Mouse (Mus musculus) midbrain, embryonic 13.5 days (tissue): ENCODE measurements around the gene Cpne9. TPM values are rescaled to one million over a fixed set of nuclear protein-coding genes. Genes with fewer than 3 reads are reported as not detected.
A peak's percentile ranks its signal among the peaks of the same experiment; 100 is the strongest.

Source experiments
- ATAC-seq: fragments of 200-750 bp; cut with Nextera tagmentation; 2 replicates; pipeline ENCODE4 v1.8.0; 2017; ENCODE audit warnings: mild to moderate bottlenecking, moderate TSS enrichment, moderate library complexity
- H3K27ac ChIP-seq: fragments of 300-500 bp; sonication (generic); 2 replicates; pipeline ENCODE4 v1.5.1; 2015; ENCODE audit warnings: inconsistent platforms, mild to moderate bottlenecking, moderate library complexity
- H3K27me3 ChIP-seq: fragments of 300-500 bp; sonication (generic); 2 replicates; pipeline ENCODE4 v1.6.1; 2015; ENCODE audit warnings: mild to moderate bottlenecking, inconsistent platforms
- H3K36me3 ChIP-seq: fragments of 300-500 bp; sonication (generic); 2 replicates; pipeline ENCODE4 v1.6.1; 2015; ENCODE audit warnings: mild to moderate bottlenecking, inconsistent platforms
- H3K4me1 ChIP-seq: fragments of 300-500 bp; sonication (generic); replicated peaks from 2 replicates; pipeline ENCODE4 v1.6.1; 2015; ENCODE audit warnings: inconsistent platforms
- H3K4me2 ChIP-seq: fragments of 300-500 bp; sonication (generic); replicated peaks from 2 replicates; pipeline ENCODE4 v1.6.1; 2015; ENCODE audit warnings: moderate library complexity, mild to moderate bottlenecking, inconsistent platforms
- H3K4me3 ChIP-seq: fragments of 300-500 bp; sonication (generic); replicated peaks from 2 replicates; pipeline ENCODE4 v1.5.1; 2015; ENCODE audit warnings: mild to moderate bottlenecking, inconsistent platforms
- H3K9ac ChIP-seq: fragments of 300-500 bp; sonication (generic); replicated peaks from 2 replicates; pipeline ENCODE4 v1.6.1; 2015; ENCODE audit warnings: mild to moderate bottlenecking, inconsistent platforms
- H3K9me3 ChIP-seq: fragments of 300-500 bp; sonication (generic); 2 replicates; pipeline ENCODE4 v1.6.1; 2016; ENCODE audit warnings: mild to moderate bottlenecking, inconsistent platforms
- WGBS: fragments of 180-500 bp; shearing (Covaris S2); methylation state at CpG from one replicate; pipeline ENCODE4 v1.1.7; 2015; 5-methylcytosine and 5-hydroxymethylcytosine counted together
- polyA plus RNA-seq: library from polyadenylated mRNA; unstranded; fragments of >200 nt; fragmentation: Nextera tagmentation; extraction: Ambion mirVana; gene quantifications from 2 replicates; pipeline ENCODE4 v1.2.1, GENCODE M21; 2015

Cpne9 gene
- polyA plus RNA-seq, 1 experiment from 2014 or later: 0.58 TPM

- Histone ChIP-seq H3K27me3 (no peaks in the 10 kb centered on the region), H3K9ac (no peak overlapping the region), H3K4me3 (no peak overlapping the region), H3K27ac (no peak overlapping the region), H3K4me2 (no peak overlapping the region), H3K36me3 (peaks cover 98% of the 10 kb centered on the region), H3K9me3 (no peaks in the 10 kb centered on the region), H3K4me1 (no peaks in the 10 kb centered on the region)
- whole genome bisulfite sequencing: 86% methylated on average over 7 of the region's 7 CpGs
- no peak for ATAC-seq
Measured at GRCm38 (mm10) chr6:113266996-113267655, 15.0 kb upstream of the Cpne9 start.

DNA sequence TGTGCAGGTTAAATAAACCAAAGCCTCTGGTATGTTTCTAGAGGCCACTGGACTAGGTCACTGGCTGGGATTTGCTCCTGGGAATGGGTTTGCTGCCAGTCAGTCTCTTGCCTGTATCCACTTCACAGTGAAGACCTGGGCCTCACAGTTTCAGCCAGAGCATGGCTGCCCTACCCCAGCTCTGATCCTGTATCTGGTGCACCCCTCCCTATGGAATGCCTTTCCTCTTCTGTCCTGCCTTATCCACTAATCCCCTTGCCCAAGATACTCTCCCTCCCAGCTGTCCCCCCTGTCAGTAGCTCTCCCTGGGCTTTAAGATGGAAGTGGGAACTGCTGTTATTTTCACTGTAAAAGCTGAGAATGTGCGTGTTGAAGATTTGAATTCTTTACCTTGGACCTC is 14.1 kb upstream of the Cpne9 start:
- H3K36me3 ChIP-seq: peaks cover 97% of the 10 kb centered on the region
- WGBS: 96% methylated on average over 1 of the region's 1 CpGs
- no peak for ATAC-seq

DNA sequence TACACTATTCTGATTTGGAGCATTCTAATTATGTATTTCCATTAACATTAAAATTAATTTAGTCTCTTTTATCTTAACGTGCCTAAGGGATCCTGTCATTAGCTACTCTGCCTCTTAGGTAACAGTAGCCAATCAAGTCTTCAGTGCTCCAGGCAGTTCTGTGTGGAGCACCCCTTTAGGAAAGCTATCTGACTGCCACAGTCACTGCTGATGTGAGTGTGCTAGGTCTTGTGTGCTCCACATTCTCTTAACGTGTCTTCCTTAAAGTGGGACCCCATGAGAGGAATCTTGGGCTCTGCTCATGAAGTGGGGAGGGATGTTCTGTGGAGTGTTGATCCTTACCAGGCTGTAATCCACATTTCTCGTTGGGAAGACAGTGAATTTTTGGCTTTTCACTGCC is 9.7 kb upstream of the Cpne9 start:
- WGBS: 84% methylated on average over 3 of the region's 3 CpGs

More for the DNA sequence above, 14.1 kb upstream of the Cpne9 start:
- no peaks in the 10 kb centered on the region for H3K9me3 ChIP-seq
- H3K4me2 ChIP-seq: no peak overlapping the region
- H3K4me3 ChIP-seq: no peak overlapping the region
- no peaks in the 10 kb centered on the region for H3K27me3 ChIP-seq
- H3K9ac ChIP-seq: no peak overlapping the region
- H3K27ac ChIP-seq: no peak overlapping the region
- no peaks in the 10 kb centered on the region for H3K4me1 ChIP-seq

DNA sequence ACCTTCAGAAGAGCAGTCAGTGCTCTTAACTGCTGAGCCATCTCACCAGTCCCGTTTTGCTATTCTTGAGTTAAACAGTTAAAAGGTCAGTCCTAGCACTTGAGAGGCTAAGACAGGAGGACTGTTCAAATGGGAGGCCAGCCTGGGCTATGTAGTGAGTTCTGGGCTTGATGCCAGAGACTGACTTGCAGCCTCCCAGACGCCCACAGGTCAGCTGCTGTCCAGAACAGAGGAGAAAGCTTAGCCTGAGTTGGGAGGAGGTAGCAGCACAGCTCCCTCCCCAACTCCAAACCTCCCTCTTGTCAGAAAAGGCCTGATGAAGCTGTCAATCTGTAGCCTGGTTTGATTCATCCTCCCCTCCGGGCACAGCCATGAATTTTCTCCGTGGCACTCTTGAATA is 5.3 kb upstream of the Cpne9 start:
- Histone ChIP-seq H3K36me3 (peaks cover 67% of the 10 kb centered on the region), H3K4me3 (no peak overlapping the region), H3K27ac (no peak overlapping the region), H3K4me2 (no peak overlapping the region), H3K4me1 (peaks cover 1% of the 10 kb centered on the region; the same call in 1 of the 2 replicates), H3K9ac (no peak overlapping the region), H3K9me3 (no peaks in the 10 kb centered on the region), H3K27me3 (peaks cover 14% of the 10 kb centered on the region)
- 84% methylated on average over 4 of the region's 4 CpGs for WGBS
- no peak for ATAC-seq

More for the DNA sequence above, 9.7 kb upstream of the Cpne9 start:
- no peak overlapping the region for H3K4me3 ChIP-seq
- H3K9me3 ChIP-seq: no peaks in the 10 kb centered on the region
- H3K27me3 ChIP-seq: no peaks in the 10 kb centered on the region
- no peak for ATAC-seq
- no peak overlapping the region for H3K4me2 ChIP-seq
- H3K4me1 ChIP-seq: no peaks in the 10 kb centered on the region
- H3K9ac ChIP-seq: no peak overlapping the region
- peaks cover 85% of the 10 kb centered on the region for H3K36me3 ChIP-seq
- H3K27ac ChIP-seq: no peak overlapping the region

DNA sequence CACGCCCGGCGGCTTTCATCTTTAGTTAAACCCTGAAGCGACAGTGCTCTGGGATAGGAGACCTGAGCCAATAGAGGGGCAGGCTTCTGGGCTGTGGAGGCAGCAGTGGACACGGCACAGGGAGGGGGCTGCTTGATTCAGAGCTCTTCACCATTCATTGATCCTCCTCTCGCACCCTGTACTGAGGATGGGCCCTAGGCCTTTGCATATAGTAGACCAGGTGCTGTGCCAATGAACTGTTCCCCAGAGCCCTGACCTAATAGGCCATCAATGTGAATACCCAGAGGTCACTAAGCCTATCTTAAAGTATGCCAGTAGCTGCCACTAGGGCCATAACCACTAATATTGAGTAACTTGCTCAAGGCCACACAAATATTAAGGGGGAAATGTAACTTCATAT is 431 bp upstream of the Cpne9 start:
- 68% methylated on average over 6 of the region's 6 CpGs for WGBS
- Histone ChIP-seq H3K9ac (no peak overlapping the region), H3K36me3 (peaks cover 34% of the 10 kb centered on the region), H3K4me3 (no peak overlapping the region), H3K4me1 (peaks cover 14% of the 10 kb centered on the region), H3K27me3 (peaks cover 47% of the 10 kb centered on the region), H3K4me2 (peak overlapping the region; percentile 64), H3K9me3 (no peaks in the 10 kb centered on the region), H3K27ac (no peak overlapping the region)
- peak; percentile 34; the same call in 1 of the 2 replicates for ATAC-seq

DNA sequence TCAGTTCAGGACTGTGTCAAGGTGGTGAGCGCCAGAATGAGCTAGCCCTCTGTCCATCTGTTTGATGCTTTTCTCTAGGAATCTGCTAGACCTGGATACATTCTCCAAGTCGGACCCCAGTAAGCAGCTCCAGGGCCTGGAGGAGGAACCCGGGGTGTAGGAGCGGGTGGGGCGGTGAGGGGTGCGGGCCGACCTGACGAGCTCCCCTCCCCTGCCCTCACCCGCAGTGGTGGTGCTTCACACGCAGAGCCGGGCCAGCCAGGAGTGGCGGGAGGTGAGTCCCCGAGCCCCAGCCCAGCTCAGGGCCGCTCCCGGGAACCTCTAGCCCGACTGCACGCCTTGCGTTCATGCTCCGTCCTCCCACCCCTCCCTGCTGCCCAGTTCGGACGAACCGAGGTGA is 862 bp downstream of the Cpne9 start:
- H3K9ac ChIP-seq: no peak overlapping the region; the same call in 1 of the 2 replicates
- H3K9me3 ChIP-seq: no peaks in the 10 kb centered on the region
- 1% methylated on average over 22 of the region's 22 CpGs for WGBS
- H3K36me3 ChIP-seq: peaks cover 22% of the 10 kb centered on the region
- H3K4me3 ChIP-seq: peak overlapping the region; percentile 37
- H3K27me3 ChIP-seq: peaks cover 47% of the 10 kb centered on the region
- peaks cover 14% of the 10 kb centered on the region for H3K4me1 ChIP-seq
- H3K27ac ChIP-seq: no peak overlapping the region
- ATAC-seq: peak; percentile 62
- H3K4me2 ChIP-seq: peak overlapping the region; percentile 64

GRCm38 (mm10) chr6:113283500-113283899 is 1.4 kb downstream of the Cpne9 start:
- ATAC-seq: no peak
- 2% methylated on average over 6 of the region's 6 CpGs for WGBS
- H3K27me3 ChIP-seq: peaks cover 47% of the 10 kb centered on the region

GRCm38 (mm10) chr6:113284931-113285330 is 2.8 kb downstream of the Cpne9 start:
- H3K9me3 ChIP-seq: no peaks in the 10 kb centered on the region
- peaks cover 3% of the 10 kb centered on the region; the same call in 1 of the 2 replicates for H3K36me3 ChIP-seq
- H3K27ac ChIP-seq: no peak overlapping the region
- 75% methylated on average over 3 of the region's 3 CpGs for WGBS
- H3K4me1 ChIP-seq: peaks cover 14% of the 10 kb centered on the region
- no peak overlapping the region for H3K4me2 ChIP-seq
- H3K9ac ChIP-seq: no peak overlapping the region
- H3K27me3 ChIP-seq: peaks cover 47% of the 10 kb centered on the region
- ATAC-seq: no peak
- no peak overlapping the region for H3K4me3 ChIP-seq

More at GRCm38 (mm10) chr6:113283500-113283899, 1.4 kb downstream of the Cpne9 start:
- Histone ChIP-seq H3K27ac (no peak overlapping the region), H3K9me3 (no peaks in the 10 kb centered on the region), H3K4me3 (peak overlapping the region; percentile 37; the same call in 1 of the 2 replicates), H3K4me2 (peak overlapping the region; percentile 64), H3K36me3 (peaks cover 17% of the 10 kb centered on the region), H3K4me1 (peaks cover 14% of the 10 kb centered on the region), H3K9ac (no peak overlapping the region)

DNA sequence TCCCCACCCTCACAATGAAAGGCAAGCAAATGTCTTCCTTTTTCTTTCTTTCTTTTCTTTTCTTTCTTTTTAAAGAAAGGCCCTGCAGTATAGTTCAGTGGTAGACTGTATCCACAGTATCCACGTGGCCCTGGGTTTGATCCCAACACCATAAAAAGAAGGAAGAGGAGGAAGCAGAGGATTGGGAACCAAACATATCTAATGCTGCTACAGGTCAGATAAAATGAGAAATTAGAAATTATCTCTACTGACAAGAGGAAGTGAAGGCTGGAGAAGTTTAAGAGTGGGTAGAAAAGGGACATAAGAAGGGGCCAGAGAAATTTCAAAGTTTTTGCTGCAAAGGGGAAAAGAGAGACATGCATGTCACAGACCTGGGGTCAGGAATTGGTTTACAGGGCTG is 4.2 kb downstream of the Cpne9 start:
- Histone ChIP-seq H3K27me3 (peaks cover 39% of the 10 kb centered on the region), H3K27ac (no peak overlapping the region), H3K4me1 (peaks cover 14% of the 10 kb centered on the region), H3K9me3 (no peaks in the 10 kb centered on the region), H3K36me3 (no peaks in the 10 kb centered on the region), H3K4me2 (no peak overlapping the region), H3K4me3 (no peak overlapping the region), H3K9ac (no peak overlapping the region)
- ATAC-seq: no peak
- WGBS: 68% methylated on average over 1 of the region's 1 CpGs

DNA sequence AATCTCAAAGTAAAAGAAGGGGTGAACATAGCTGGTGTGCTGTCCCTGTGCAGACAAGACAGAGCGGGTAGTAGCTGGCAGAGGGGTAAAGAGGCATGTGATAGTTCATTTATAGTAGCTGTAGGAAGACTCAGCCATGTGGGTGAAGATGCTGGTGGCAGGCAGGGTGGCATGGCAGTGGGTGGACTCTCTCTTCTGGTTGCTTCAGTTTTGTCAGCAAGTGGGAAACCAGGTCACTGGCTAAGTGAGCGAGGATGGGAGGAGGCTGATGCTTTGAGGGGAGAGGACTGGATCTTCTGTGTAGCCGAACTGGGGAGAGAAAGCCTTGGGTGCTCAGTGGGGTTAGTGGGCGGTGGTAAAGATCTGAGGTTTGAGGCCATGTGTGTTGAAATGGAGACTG is 5.1 kb downstream of the Cpne9 start:
- Histone ChIP-seq H3K9me3 (no peaks in the 10 kb centered on the region), H3K27ac (no peak overlapping the region), H3K9ac (no peak overlapping the region), H3K4me2 (no peak overlapping the region), H3K4me1 (peaks cover 9% of the 10 kb centered on the region), H3K4me3 (no peak overlapping the region), H3K36me3 (no peaks in the 10 kb centered on the region), H3K27me3 (peaks cover 30% of the 10 kb centered on the region)
- no peak for ATAC-seq
- 60% methylated on average over 4 of the region's 4 CpGs for WGBS

DNA sequence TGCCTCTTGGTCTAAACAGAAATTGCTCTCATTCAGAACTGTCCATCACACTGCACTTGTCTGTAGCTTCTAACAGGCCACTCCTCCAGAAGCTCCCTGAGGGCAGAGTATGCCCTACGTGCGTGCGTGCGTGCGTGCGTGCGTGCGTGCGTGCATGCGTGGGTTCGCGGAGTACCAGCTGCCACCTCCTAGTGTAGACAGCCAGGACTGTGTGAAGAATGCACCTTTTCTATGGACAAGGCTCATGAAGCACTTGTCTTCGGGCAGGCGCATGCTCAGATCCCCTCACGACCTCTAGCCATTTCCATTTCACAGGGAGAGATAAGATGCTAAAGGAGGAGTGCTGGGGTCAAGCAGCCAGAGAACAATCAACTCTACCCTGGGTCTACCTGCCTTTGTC is 7.2 kb downstream of the Cpne9 start:
- no peaks in the 10 kb centered on the region for H3K36me3 ChIP-seq
- no peak for ATAC-seq
- no peak overlapping the region for H3K27ac ChIP-seq
- H3K4me1 ChIP-seq: no peaks in the 10 kb centered on the region
- H3K9ac ChIP-seq: no peak overlapping the region
- WGBS: 95% methylated on average over 15 of the region's 15 CpGs
- peaks cover 8% of the 10 kb centered on the region; the same call in 1 of the 2 replicates for H3K27me3 ChIP-seq
- H3K9me3 ChIP-seq: no peaks in the 10 kb centered on the region
- no peak overlapping the region for H3K4me2 ChIP-seq
- H3K4me3 ChIP-seq: no peak overlapping the region

DNA sequence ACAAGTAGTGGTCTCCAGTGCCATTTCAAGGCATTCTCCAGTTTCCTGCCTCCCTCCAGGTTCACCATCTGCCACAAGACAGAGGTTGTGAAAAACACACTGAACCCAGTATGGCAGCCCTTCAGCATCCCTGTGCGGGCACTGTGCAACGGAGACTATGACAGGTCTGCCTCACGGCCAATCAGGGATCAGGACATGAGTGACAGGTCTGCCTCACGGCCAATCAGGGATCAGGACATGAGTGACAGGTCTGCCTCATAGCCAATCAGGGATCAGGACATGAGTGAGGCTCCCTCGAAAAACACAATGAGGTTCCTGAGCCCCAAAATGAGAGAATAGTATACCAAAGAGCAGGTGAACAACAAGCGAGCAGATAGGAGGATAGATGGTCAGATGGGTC is 8.2 kb downstream of the Cpne9 start:
- WGBS: 73% methylated on average over 6 of the region's 6 CpGs
- H3K27ac ChIP-seq: no peak overlapping the region
- peak; percentile 53; the same call in 1 of the 2 replicates for ATAC-seq

GRCm38 (mm10) chr6:113292938-113293337 is 10.8 kb downstream of the Cpne9 start:
- Histone ChIP-seq H3K9me3 (no peaks in the 10 kb centered on the region), H3K9ac (no peak overlapping the region), H3K4me3 (no peak overlapping the region), H3K36me3 (no peaks in the 10 kb centered on the region), H3K27ac (no peak overlapping the region), H3K27me3 (no peaks in the 10 kb centered on the region), H3K4me2 (no peak overlapping the region), H3K4me1 (no peaks in the 10 kb centered on the region)
- WGBS: 75% methylated on average over 5 of the region's 5 CpGs
- no peak for ATAC-seq

More for the DNA sequence above, 8.2 kb downstream of the Cpne9 start:
- Histone ChIP-seq H3K27me3 (no peaks in the 10 kb centered on the region), H3K4me2 (no peak overlapping the region), H3K4me3 (no peak overlapping the region), H3K9ac (no peak overlapping the region), H3K4me1 (no peaks in the 10 kb centered on the region), H3K36me3 (no peaks in the 10 kb centered on the region), H3K9me3 (no peaks in the 10 kb centered on the region)
